Mouse (Mus musculus): ENCODE results near the gene Mydgf. TPM values are rescaled to one million over a fixed set of nuclear protein-coding genes. Genes with fewer than 3 reads are reported as not detected.

Gene Mydgf
- polyA plus RNA-seq, 1 experiment from 2014 or later, result 59.2 TPM

DNA sequence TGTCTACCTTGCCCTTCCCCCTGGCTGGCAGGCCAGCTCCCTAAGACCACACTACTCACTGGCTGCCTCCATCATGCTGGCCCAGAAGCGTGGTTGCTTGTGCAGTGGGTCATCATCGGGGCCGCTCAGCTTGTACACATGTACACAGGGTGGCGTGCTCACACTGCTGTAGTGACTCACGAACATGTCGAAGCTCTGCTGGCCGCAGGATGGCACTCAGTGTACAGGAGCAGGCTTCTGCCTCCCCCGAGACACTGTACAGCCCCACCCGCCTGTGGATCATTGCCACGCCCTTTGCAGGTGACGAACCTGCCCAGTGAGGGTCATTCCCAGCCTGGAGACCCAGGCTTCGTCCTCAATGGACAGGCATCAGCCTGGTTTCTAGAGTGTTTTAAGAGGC is 10.6 kb upstream of the Mydgf start:
- no peak for DNase-seq (ENCODE audit: low spot score)

DNA sequence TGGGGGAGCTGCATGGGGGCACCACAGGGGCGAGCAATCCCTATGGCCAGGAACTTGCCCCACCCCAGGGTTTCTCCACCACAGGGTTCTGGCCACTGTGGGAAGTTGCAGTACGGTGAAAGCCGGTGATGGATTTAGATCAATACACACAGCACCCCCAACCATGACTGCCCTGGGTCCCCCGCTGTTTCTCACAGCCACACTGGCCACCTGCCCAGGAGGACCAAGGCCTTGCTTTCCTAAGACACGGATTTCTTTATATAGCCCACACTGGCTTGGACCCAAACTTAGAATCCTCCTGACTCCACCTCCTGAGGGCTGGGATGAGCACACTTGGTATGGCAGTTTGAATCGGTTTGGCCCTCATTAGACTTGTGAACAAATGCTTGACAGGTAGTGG is 7.5 kb upstream of the Mydgf start:
- DNase-seq (ENCODE audit: low spot score), result no peak

DNA sequence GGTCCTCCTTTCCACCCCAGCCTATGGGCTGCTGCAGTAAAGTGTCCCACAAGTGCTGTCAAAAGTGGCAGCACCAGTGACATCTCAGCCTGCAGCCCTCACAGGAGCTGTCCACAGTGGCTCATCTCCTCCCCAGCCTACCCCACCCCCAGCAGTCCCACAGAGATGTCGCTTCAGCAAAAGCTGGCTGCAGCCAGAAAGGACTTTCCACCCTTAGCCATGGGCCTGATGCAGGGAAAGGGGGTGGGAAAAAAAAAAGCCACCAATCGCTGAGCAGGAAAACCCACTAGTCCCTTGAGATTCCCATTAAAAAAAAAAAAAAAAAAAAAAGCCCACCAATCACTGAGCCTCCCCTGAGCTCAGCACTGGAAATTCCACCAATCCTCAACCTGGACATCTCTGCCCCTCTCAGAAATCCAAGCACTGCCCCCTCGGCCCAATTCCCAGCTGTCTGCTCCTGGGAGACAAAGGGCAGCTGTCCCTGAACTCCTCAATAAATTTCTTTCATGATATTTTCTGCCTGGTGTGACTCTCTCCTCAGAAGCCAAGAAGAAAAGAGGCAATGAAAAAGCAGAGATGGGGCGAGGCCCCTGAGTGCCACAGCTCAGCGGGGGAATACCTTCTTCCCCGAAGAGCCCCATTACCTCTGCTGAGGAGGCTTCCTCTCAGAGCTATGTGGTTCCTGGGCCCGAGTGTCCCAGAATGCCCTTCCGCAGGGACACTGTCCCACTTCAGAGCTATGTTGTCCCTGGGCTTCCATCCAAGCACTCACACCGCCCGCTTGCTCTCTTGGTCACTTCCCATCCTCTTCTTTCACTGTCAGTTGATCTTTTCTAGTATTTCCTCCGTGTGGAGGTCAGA is 1.8 kb upstream of the Mydgf start:
- DNase-seq (ENCODE audit: low spot score), result no peak

DNA sequence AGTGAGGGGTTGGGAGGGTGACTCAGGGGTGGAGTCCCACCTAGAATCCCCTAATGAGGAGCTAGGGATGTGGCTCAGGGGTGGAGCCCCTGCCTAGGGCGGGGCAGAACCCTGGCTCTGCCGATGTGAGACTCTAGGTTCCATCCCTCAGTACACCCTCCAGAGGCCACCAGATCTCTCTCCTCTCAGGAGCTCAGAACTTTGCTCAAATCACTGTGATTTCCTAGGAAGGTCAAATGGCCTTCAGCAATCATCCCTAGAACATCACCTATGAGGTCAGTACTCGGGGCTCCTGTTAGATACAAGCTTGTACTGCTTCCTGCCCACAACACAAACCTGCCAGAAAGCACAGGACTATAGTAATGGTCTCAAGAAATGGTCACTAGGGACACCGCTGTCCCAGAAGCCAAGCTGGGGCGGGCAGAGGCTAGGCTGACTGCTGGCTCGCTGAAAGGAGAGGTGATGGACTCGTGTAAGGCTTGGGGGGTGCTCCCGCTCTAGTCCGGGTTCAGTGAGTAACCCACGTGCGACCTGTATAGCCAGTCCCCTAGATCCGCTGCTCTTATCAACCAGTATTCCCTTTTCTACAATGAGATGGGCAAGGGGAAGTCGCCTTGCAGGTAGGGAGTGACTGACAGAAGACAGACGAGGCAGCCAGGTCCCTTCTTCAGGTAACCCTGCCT is 604 bp downstream of the Mydgf start:
- DNase-seq (ENCODE audit: low spot score), result no peak

DNA sequence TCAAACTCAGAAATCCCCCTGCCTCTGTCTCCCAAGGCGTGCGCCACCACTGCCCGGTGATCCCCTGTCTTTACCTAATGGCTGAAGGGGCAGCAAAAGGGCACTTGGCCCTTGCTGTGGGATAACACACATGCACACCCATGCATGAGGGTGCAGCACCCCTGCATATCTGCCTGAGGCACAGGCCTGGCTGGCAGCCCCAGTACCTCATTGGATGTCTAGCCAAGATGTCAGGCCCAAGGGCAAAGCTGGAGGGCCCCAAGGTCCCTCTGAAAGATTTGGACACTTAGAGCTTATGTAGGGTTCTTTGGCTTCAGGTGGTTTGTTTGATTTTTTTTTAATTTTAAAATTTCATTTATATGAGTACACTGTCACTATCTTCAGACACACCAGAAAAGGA is 8.3 kb downstream of the Mydgf start:
- DNase-seq (ENCODE audit: low spot score), result no peak

DNA sequence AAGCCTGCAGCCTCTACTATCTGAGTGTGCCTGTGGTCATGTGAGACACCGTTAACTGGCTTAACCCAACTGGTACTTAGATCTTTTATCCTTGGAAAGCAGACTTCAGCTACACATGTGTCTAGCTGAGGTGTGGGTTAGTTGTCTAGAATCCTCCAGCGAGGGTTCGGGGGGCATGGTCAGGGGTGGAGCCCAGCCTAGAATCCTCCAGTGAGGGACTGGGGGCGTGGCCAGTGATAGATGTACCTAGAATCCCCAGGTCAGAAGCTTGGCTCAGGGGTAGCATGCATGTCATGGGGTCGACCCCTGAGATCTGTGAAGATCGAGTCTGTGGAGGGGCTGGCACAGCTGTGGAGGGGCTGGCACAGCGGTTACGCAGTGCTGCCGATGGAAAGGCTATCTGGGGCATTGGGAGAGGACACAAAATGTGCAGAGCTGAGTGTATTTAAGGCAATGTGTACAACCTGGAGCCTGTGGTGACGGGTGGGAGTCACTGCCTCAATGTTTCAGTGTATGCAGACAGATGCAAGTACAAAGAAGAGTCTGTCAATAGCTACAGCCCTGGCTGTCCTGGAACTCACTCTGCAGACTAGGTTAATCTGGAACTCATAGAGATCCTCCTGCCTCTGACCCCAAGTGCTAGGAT is 10.2 kb downstream of the Mydgf start:
- no peak for DNase-seq (ENCODE audit: low spot score)

DNA sequence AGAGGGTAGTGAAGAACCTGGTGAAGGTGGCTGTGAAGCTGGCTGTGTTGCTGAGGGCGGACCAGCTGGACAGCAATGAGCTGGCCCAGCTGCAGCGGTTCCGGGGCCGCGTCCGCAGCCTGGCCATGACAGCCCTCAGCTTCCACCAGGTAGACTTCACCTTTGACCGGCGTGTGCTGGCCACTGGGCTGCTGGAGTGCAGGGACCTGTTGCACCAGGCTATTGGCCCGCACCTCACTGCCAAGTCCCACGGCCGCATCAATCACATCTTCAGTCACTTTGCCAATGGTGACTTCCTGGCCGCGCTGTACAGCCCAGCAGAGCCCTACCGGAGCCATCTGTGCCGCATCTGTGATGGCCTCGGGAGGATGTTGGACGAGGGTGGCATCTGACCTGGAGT is 11.8 kb downstream of the Mydgf start:
- DNase-seq (ENCODE audit: low spot score), result no peak

DNA sequence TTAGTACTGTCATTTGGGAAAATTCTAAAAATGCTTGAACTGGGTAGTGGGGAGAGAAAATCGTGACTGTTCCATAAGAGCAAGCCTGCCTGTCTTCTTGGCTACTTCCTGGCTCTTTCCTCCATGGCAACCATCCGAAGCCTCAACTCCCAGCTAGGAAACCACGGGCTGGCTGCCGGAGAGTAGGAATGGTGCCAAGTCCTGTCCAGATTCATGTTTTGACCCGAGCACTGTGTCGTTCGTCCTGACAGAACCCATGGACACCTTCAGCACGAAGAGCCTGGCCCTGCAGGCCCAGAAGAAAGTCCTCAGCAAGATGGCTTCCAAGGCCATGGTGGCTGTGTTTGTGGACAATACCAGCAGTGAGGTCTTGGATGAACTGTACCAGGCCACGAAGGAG is 12.3 kb downstream of the Mydgf start:
- DNase-seq (ENCODE audit: low spot score), result no peak

DNA sequence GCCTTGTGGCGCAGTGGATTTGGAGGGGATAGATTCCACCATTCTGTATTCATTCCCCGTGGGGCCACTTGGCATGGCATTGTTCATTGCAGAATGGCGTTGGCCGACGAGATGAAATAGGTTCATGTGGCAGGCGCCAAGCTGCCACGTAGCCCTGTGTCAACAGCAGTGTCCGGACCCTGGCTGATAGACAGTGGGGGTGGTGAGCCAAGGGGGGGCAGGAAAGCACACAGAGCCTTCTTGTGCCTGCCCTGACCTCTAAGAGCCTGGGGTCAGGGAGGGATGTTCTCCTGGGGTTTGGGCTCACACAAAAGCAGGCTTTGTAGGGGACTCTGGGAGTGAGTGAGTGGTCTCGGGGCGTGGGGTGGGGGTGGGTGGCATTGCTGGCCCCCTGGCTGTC is 13.1 kb downstream of the Mydgf start:
- no peak for DNase-seq (ENCODE audit: low spot score)

DNA sequence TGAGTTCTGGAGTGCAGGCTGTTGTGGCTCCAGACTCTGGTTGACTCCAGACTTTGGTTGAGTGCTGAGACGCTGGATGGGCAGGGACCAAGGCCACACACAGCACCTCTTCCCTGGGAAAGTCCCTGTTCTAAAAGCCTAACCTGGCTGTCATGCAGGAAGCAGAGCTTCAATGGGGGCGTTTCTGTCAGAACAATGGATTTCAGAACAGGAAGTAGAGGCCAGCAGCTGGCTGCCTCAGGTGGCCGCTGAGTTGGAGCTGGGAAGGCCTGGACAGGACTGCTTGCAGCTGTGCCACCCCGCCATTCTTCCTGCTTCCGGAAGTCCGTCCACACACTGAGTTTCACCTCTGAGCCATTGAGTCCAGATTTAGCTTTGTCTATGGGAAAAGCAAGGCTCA is 13.9 kb downstream of the Mydgf start:
- no peak for DNase-seq (ENCODE audit: low spot score)

DNA sequence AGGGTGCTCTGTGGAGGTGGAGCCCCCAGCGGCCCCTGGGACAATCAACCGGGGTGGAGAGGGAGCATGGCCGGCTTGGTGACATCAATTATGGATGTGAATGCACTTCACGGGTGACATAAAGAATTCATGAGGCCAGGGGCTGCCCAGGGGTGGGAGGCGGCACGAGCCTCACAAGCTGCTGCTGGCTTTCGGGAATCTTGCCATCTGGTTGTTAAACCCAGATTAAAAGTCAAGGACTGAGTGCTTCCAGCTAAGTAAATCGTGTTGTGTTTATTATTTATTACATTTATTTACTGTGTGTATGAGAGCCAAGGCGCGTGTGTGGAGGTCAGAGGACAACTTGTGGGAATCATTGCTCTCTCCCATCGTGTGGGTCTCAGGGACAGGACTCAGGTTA is 18.0 kb downstream of the Mydgf start:
- DNase-seq (ENCODE audit: low spot score), result no peak

DNA sequence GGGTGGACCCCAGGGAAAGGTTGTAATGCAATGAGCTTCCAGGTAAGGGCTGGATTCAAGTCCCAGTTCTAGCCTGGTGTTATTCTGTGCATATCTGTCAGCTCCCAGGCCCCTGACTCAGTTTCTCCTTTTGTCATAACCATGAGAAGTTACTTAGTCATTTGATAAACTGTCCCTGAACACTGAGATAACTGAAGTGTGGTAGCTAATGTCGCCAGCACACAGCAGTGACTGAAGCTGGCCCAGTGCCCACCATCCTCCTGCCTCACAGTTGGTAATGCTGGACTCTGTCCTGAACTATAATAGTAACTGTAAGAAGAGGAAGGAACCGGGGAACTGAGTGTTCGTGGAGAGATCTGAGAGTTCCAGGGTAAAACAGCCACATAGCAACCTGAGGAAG is 19.2 kb downstream of the Mydgf start:
- no peak for DNase-seq (ENCODE audit: low spot score)

DNA sequence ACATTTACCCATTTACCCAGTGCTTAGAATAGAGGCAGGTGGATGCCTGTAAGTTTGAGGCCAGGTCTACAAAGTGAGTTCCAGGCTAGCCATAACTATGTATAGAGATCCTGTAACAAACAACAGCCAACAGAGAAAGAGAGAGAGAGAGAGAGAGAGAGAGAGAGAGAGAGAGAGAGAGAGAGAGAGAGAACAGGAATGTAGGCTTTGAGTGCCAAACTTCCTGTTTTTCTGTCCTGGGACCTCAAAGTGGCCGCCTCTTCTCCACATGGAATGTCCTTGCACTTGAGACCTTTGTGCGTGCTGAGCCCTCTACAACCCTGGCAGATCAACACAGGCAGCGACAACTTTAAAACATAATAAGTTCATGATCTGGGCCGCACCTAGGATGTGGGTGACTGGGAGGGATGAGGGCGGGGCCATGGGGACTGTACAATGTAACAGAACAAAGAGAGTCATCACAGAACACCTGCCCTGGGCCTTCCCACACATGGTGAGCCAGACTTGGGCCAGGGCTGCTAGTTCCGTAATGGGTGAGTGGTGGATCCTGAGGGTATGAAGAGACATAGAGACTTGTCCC is 20.1 kb downstream of the Mydgf start:
- DNase-seq (ENCODE audit: low spot score), result peak; percentile 84

DNA sequence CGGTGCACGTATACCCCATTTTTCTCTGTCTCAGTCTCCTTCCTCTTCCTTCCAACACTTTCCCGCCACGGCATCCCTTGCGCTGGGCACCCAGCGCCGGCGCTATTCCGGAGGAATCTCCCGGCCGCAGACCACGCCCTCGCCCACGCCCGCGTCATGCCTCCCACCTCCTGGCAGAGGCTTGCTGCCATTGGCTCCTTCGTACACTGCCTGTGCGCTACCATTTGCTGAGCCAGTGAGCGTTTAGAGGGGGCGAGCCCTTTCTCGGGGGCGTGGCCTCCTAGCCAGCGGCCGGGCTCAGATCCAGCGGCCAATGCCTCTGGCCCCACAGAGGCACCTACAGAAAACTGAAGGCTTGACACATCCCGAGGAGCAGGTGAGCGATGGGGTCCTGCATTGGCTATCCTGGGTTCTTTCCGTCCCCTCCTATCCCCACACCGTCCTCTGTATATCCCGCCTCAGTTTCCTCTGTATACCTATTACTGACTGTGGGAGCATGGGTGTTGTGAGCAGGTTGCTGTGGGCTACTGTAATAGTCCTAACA is 21.4 kb downstream of the Mydgf start, which contains the start of gene Tnfaip8l1:
Gene Tnfaip8l1, plus strand, starts transcription at position 247 of the 544 bp plus-strand sequence.
- DNase-seq (ENCODE audit: low spot score), result peak; percentile 89

DNA sequence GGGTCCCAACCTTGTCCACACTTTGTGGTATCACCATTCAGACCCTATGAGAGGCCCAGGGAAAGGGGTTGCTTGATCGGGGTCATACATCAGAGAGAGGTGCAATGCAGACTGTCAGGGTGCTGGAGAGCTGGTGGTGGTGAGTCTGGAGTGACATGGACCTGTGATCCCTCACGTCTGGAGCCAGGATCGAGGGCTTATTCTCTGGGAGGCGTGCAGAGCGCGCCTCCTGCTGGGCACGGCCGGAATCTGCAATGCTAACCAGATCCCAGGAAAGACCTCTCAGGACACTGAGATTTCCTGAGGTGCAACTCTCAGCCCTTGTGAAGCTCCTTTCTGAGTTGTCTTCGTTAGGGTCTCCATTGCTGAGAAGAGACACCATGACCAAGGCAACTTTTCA is 24.0 kb downstream of the Mydgf start:
- peak; percentile 62 for DNase-seq (ENCODE audit: low spot score)

DNA sequence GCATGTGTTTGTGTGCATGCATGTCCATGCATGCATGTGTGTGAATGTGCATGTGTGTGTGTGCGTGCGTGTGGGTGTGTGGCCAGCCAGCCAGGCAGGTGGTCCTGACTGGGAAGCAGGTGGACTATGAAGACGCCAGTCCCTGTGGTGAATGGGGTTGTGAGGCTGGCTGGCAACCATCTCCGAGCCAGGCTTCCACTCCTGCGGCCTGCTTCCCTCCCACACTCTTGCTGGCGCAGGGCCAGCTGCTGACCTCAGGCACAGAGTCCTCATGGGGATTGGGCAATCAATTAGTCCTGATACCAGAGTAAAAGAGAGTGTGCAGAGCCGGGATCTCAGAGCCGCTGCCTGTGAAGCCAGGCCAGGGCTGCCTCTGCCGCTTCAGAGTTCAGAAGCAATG is 30.1 kb downstream of the Mydgf start:
- no peak for DNase-seq (ENCODE audit: low spot score)

DNA sequence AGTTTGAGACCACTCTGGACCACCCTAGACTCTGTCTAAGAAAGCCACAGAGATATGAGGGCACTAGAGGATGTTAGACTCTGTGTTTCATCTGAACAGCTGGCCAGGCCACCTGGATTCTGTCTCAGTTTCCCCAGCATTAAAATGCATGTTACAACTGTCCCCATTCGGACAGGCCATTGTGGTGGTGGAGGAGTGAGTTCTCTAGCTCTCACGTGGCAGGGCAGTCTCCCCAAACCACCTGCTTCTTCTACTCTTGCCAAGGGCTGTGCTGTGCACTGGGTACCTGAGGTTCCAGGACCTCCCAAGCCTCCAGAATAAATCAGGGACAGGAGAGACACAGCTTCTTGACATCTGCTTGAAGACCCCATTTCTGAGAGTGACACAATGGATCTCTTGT is 33.8 kb downstream of the Mydgf start:
- no peak for DNase-seq (ENCODE audit: low spot score)

DNA sequence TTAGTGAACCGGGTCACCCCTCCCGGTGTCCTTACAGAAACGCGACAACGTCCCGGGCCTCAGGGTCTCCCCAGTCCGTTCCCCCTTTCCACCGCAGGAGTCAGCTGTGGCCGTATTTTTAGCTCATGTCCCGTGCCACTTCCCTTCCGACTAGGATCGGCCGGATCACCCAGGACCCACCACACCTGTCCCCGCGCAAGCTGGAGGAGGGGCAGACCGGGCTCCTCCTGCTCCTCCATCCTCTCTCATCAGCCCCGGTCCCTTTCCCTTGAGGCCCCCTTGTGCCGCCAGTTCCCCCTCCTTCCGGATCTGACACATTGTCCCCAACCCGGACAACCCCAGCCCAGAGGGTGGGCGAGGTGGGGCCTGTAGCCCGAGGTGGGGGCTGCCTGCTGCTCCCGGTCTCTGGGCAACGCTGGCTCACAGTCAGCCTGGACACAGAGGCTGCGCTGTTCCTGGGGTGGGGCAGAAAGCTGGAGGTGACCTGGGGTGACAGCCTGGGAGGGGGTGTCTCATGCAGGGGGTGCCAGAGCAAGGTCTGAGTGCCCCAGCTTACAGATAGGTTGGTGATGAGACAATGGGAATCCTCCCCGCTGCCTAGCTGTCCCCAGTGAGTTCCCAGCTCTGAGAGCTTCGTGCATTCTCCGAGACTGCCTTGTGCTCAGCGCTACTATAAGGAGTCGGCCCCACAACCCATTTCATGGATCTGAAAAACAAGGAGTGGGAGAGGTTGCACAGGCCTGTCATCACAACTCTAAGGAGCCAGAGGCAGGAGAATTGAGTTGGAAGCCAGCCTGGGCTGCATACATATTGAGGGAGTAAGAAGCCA is 34.7 kb downstream of the Mydgf start:
- DNase-seq (ENCODE audit: low spot score), result no peak

DNA sequence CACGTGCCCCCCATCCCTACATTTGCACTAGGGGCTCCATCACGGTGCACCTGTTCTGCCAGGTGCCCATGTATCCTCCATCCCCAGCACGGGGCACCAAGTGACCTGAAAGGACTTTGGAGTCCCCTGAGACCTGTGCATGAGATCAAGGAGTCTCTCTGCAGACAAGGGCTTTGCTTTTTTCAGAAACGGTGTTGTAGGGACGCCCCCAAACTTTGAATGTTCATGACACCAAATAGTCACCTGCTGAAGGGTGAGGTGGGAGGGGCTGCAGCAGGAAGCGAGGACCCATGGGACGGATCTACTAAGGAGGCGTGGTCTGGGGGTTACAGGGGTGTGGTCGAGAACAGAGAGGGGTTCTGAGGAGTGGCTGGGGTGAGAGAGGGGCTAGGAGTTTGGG is 35.4 kb downstream of the Mydgf start:
- DNase-seq (ENCODE audit: low spot score), result peak; percentile 63

DNA sequence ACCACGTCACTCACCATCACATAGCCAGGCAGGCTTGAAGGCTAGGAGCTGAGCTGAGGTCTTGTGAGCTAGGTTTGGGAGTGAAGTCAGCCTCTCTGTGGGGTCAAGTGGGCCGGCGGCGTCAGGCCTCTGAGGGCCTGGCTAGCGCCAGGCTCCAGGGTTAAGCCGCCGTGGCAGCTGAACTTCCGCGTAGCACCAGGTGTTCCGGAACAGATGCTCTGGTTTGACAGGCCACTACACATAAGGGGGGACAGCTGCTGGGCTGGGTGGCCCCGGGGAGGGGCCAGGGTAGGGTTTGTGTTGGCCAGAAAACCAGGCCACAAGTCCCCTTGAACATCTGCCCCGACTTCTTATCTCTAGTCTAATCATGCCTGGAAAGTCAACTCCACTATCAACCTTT is 36.3 kb downstream of the Mydgf start:
- DNase-seq (ENCODE audit: low spot score), result no peak

DNA sequence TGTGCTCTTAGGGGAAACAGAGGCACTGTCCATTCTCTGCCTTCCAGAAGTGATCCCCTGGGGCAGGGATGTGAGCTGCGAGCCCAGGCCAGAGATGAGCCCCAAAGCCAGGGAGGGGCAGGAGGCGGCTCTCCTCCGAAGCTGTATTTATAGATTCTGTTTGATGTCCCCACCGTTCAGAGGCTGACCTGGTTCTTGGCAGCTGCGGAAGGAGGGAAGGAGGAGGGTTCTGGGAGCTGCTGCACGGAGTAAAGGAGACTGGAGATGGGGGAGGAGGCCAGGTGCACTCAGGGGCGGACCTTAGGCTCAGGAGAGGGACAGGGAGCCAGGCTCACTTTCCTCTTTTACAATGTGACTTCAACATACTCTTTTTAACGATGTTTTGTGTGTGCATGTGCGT is 37.6 kb downstream of the Mydgf start:
- DNase-seq (ENCODE audit: low spot score), result peak; percentile 55

Measured in thymus, postnatal 0 days (tissue).